Mouse (Mus musculus): ENCODE data around the gene Ubxn11.

The Ubxn11 gene

GRCm38 (mm10) chr4:134101979-134102741 is at the start of gene Ubxn11:
TSS of gene Ubxn11 (plus strand) at chr4:134102570.
- peak; percentile 98 for DNase-seq (ENCODE audit: low read depth, low spot score)

- DNase-seq (ENCODE audit: low read depth, low spot score): no peak
These were observed 48.8 kb upstream of the Ubxn11 start, which contains the start of gene Zfp683 for GRCm38 (mm10) chr4:134053538-134053937. TSS of gene Zfp683 (plus strand) at chr4:134053838.

GRCm38 (mm10) chr4:134058166-134058715 is 44.1 kb upstream of the Ubxn11 start:
- peak; percentile 67 for DNase-seq (ENCODE audit: low read depth, low spot score)

GRCm38 (mm10) chr4:134058908-134059307 is 43.5 kb upstream of the Ubxn11 start:
- no peak for DNase-seq (ENCODE audit: low read depth, low spot score)

GRCm38 (mm10) chr4:134060135-134060865 is 42.1 kb upstream of the Ubxn11 start, which contains the start of gene Crybg2:
TSS of gene Crybg2 (plus strand) at chr4:134060815.
- DNase-seq (ENCODE audit: low read depth, low spot score): peak; percentile 53

- peak; percentile 89 for DNase-seq (ENCODE audit: low read depth, low spot score)
These were observed 41.1 kb upstream of the Ubxn11 start for GRCm38 (mm10) chr4:134061166-134061830.

GRCm38 (mm10) chr4:134061944-134062446 is 40.4 kb upstream of the Ubxn11 start:
- DNase-seq (ENCODE audit: low read depth, low spot score): peak; percentile 72

- DNase-seq (ENCODE audit: low read depth, low spot score): no peak
These were observed 39.8 kb upstream of the Ubxn11 start for GRCm38 (mm10) chr4:134062561-134062960.

GRCm38 (mm10) chr4:134065431-134066004 is 36.9 kb upstream of the Ubxn11 start:
- no peak for DNase-seq (ENCODE audit: low read depth, low spot score)

- DNase-seq (ENCODE audit: low read depth, low spot score): no peak
These were observed 35.0 kb upstream of the Ubxn11 start for GRCm38 (mm10) chr4:134067383-134067782.

- DNase-seq (ENCODE audit: low read depth, low spot score): peak; percentile 79
These were observed 34.4 kb upstream of the Ubxn11 start for GRCm38 (mm10) chr4:134067833-134068544.

GRCm38 (mm10) chr4:134068793-134069580 is 33.4 kb upstream of the Ubxn11 start:
- peak; percentile 87 for DNase-seq (ENCODE audit: low read depth, low spot score)

GRCm38 (mm10) chr4:134078694-134079093 is 23.7 kb upstream of the Ubxn11 start:
- peak; percentile 95 for DNase-seq (ENCODE audit: low read depth, low spot score)

GRCm38 (mm10) chr4:134080674-134081073 is 21.7 kb upstream of the Ubxn11 start:
- DNase-seq (ENCODE audit: low read depth, low spot score): no peak

- peak; percentile 99 for DNase-seq (ENCODE audit: low read depth, low spot score)
These were observed 20.5 kb upstream of the Ubxn11 start for GRCm38 (mm10) chr4:134081730-134082386.

- DNase-seq (ENCODE audit: low read depth, low spot score): no peak
These were observed 19.9 kb upstream of the Ubxn11 start for GRCm38 (mm10) chr4:134082460-134082859.

- peak; percentile 91 for DNase-seq (ENCODE audit: low read depth, low spot score)
These were observed 17.4 kb upstream of the Ubxn11 start for GRCm38 (mm10) chr4:134084999-134085398.

GRCm38 (mm10) chr4:134087412-134087811 is 15.0 kb upstream of the Ubxn11 start:
- DNase-seq (ENCODE audit: low read depth, low spot score): peak; percentile 79

GRCm38 (mm10) chr4:134089029-134089428 is 13.3 kb upstream of the Ubxn11 start:
- DNase-seq (ENCODE audit: low read depth, low spot score): no peak
